Mouse (Mus musculus) bone marrow macrophage, adult 2 months (primary cell): Measurements from ENCODE around the gene Ermap.

Source experiments
- CTCF ChIP-seq: IDR thresholded peaks from 2 replicates; pipeline ENCODE4 v1.5.1; 2012; ENCODE audit warnings: low read depth, mild to moderate bottlenecking, low read length, moderate library complexity
- POLR2A ChIP-seq: IDR thresholded peaks from 2 replicates; pipeline ENCODE4 v1.6.1; 2012; ENCODE audit warnings: mild to moderate bottlenecking, low read depth, low read length, borderline replicate concordance

DNA sequence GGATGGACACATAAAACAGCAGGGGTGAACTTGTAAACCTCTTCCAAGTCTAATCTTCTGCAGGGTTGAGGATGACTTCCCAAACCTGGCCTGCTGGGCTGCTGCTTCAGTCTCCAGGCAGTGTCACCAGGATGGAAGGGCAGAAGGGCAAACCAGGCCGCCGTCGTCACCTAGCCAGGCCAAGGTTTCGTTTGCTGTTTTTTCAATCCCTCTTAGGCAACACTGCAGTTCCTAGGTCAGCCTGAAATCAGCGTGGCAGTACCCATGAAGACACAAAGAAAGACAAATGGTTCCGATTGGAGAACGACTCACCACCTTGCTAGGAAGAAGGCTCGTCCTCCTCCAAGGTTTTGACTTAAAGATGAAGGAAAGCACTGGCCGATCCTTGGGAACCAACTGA is 35.9 kb upstream of the Ermap start:
- TF ChIP-seq CTCF (no peak), POLR2A (no peak)
